8 mouse cellular contexts compared by ENCODE assay signal in the genomic region with DNA sequence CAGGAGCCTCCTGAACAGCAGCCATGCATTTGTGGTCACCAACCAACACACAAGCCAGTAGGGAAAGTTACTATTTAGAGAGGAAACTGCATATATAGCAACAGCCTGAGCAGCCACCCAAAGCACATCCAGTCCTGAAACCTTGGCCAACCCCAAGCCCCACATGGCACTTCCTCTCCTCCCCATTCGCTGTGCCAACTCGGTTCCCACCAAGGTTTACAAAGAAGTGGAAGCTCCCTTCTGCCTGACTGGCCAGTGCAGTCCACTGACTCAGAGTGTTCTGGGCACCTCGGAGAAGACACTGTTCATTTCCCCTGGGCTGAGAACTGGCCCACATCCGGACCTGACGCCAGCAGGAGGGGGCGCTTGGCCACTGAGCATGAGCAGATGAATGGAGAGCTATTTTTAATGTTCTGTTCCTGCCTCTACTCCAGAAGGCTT.
DNase-seq lines count a peak whose midpoint lies in the region; ATAC-seq lines count a peak whose summit lies in the region.
"Had no signal": no experiment of that assay in that cellular context is flagged by ENCODE, and none has a peak within 500 bp of the region (broad histone marks: within the 10 kb centered on the region; RNA-seq: fewer than 3 reads in every experiment).

No protein-coding gene starts in this region.

- H3K4me1 ChIP-seq in liver, embryonic 11.5 days (replicated peaks; ENCODE audit: control insufficient read depth, insufficient read depth, low read length): peaks cover 29% of the 10 kb centered on the region

- WGBS in liver, embryonic 11.5 days: 61% methylated on average over 6 of the region's 6 CpGs

- intact Hi-C loops in heart, postnatal 36 days (cut with DNase I): loop anchor here (2.0 kb wide), 1 partner anchor 68 kb away; no protein-coding TSS in a partner anchor

- no peak overlapping the region for H3K4me2 ChIP-seq in liver, embryonic 11.5 days
- H3K4me2 ChIP-seq: embryonic facial prominence, embryonic 12.5 days had no signal

- H3K27ac ChIP-seq in liver, embryonic 11.5 days (ENCODE audit: low read depth, low read length): no peak overlapping the region
- H3K27ac ChIP-seq: embryonic facial prominence, embryonic 12.5 days had no signal

- H3K9me3 ChIP-seq in liver, embryonic 11.5 days (ENCODE audit: control insufficient read depth, low read length): no peaks in the 10 kb centered on the region
- H3K9me3 ChIP-seq: embryonic facial prominence, embryonic 12.5 days had no signal

- no peak overlapping the region for H3K9ac ChIP-seq in liver, embryonic 11.5 days (ENCODE audit: low read depth, low read length)
- H3K9ac ChIP-seq: embryonic facial prominence, embryonic 12.5 days had no signal

- H3K4me3 ChIP-seq in liver, embryonic 11.5 days (ENCODE audit: low read depth, low read length): no peak overlapping the region
- H3K4me3 ChIP-seq: embryonic facial prominence, embryonic 12.5 days had no signal

- no peak for ATAC-seq in liver, embryonic 11.5 days (replicated peaks; ENCODE audit: low FRiP score)
- ATAC-seq in neutrophil, adult 5-6 weeks (ENCODE audit: extremely low read depth, insufficient number of reproducible peaks, low FRiP score, poor library complexity, severe bottlenecking): peak; percentile 92

- H3K36me3 ChIP-seq in liver, embryonic 11.5 days (ENCODE audit: control insufficient read depth, insufficient read depth, low read length): no peaks in the 10 kb centered on the region
- H3K36me3 ChIP-seq: embryonic facial prominence, embryonic 12.5 days had no signal

- no peaks in the 10 kb centered on the region for H3K27me3 ChIP-seq in liver, embryonic 11.5 days (replicated peaks; ENCODE audit: control insufficient read depth, insufficient read depth, low read length)
- H3K27me3 ChIP-seq: embryonic facial prominence, embryonic 12.5 days had no signal

- DNase-seq in 416B (ENCODE audit: low read depth): peak; percentile 95
- DNase-seq in CD4-positive, CD25-positive, alpha-beta regulatory T cell, adult 2 months (ENCODE audit: low read depth, low spot score): peak; percentile 65
- peak; percentile 91 to 93 for DNase-seq in cerebellum, postnatal 25 days
- peak; percentile 73 to 79 for DNase-seq in heart, postnatal 36 days
- DNase-seq in liver, embryonic 11.5 days (ENCODE audit: low spot score): peak; percentile 36
- peak; percentile 59 for DNase-seq in thymus, postnatal 25 days

Comparison
In these comparisons a context has a peak if more than half of its experiments do, and no peak if none do; other contexts are left out.
1. DNase-seq: peak in every context shown above with its lines; median percentile 95 in 416B; 92 in cerebellum, postnatal 25 days; 76 in heart, postnatal 36 days; 65 in CD4-positive, CD25-positive, alpha-beta regulatory T cell, adult 2 months; 59 in thymus, postnatal 25 days; 36 in liver, embryonic 11.5 days.